Mouse (Mus musculus) monocyte, adult 2 months (primary cell): ENCODE measurements at regions not wholly inside any gene's neighbourhood (a gene's known extent, or its start where the extent isn't known, plus 50 kb on each side); places are given as distances from the start of the nearest gene placed in this dataset.

ENCODE experiments used
- DNase-seq, 2 experiments: peaks; one replicate each; pipeline ENCODE4 v3.0.0; 2022; ENCODE audit warnings: low spot score in 2 of 2, low read depth in 1 of 2

DNA sequence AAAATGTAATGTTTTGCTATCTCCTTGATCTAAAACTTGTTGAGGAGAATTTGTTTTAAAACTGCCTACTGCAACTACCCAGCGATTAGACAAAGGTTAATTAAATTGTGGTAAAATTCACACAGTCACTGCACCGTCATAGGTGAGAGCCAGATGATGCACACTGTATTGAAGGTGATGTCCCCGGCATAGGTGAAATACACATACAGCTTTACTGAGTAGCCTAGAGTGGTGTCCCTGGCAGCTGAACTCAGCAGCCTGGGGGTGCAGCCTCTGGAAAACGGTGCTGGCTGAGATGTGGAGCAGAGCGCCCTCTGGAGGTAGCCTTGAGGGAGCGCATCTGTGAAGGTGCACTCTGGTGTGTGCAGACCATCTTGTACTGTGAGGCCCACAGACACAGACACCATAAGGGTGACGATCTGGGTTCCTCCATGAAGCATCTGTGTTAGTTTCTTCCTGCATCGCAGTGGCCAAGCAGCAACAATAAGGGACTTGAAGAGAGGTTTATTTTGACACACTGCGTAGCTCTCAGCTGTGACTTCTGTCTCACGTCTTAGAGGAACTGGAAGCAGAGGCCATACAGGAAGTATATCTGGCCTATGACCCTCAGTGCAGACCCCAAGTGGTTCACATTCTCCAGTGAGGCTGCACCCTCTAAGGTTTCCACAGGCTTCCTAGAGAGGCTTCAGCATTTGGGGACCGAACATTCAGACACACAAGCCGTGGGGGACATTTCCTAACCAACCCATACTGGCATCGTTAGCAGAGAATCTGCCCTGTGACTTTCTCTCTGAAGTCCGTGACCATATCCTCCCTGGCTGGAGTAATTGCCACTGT is 68.6 kb upstream of the 1700021F07Rik start:
- no peak for DNase-seq

DNA sequence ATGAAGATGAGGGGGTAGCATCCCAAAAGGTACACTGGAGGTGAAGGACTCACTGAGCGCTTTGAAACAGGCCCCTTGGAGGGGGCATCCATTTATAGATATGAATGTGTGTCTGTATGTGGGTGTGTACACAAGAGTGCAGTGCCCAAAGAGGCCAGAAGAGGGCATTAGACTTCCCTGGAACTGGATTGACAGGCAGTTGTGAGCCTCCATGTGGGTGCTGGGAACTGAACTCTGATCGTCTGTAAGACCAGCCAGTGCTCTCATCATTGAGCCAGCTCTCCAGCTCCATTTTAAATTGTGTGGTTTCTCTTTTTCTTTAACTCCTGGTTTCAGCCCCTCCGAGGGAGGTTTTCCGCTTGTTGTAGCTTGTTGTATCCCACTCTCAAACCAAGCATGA is 67.6 kb upstream of the 1700021F07Rik start:
- no peak for DNase-seq

DNA sequence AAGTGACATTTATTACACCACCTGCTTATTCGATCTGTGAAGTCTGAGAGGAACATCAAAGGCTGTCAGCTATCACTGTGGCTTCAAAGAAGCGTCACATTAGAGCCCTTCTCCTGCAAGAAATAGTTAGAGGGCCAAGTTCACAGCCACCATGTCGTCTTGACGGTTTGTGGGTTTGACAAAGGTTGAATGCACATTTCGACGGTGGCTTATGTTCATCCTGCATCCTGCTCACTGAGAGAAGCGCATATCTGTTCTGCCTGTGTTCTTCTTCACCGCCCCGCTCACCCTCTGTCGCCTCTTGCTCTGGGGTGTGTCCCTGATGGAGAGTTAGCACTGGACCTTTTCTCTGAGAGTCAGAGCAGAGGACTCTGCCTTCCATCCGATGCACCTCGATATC is 67.2 kb upstream of the 1700021F07Rik start:
- no peak for DNase-seq

DNA sequence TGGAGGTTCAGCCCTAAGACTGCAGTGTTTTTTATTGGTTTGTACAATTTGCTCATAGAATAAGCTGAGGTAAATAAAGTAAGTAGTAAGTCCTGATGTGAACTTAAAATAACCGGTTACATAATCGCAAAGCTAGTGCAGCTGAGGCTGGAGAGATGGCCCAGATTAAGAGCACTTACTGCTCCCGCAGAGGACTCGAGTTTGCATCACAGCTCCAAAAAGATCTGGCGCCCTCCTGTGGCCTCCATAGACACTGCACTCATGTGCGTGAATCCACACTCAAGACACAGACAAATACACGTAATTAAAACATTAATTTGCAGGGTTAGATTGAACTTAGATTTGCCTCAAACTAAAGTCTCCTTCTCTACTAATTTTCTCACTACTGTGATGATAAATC is 66.3 kb upstream of the 1700021F07Rik start:
- no peak for DNase-seq

DNA sequence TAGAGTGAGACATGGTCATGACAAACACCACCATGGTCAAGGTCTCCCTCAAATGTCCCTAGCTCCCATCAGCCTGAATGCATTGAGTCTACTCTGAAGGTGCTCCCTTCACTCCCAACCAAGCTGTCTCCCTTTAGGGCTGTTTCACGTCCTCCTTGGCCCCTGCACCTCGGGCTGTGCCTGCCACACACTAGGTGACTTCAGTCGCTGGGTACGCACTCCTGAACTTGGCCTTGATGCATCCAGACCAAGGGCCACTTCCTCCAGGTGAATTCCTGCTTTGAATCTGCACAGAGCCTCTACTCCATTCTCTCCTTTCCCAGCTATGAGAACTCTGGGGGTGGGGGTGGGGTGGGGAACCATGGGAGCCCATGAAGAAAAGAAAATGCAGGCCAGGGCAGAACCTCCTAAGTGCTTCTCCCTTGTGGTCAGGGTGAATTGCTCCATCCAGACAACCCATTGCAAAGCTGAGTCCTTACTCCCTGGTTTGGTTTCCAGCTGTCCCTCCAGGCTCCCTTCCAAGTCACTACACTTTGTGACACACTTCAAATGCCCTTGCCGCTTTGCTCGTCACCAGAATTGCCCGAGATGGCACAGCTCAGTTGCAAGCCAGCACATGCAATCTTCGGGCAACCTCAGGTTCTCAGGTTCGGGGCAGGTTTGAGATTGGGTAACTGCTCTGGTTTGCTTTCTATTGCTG is 65.3 kb upstream of the 1700021F07Rik start:
- DNase-seq = no peak

DNA sequence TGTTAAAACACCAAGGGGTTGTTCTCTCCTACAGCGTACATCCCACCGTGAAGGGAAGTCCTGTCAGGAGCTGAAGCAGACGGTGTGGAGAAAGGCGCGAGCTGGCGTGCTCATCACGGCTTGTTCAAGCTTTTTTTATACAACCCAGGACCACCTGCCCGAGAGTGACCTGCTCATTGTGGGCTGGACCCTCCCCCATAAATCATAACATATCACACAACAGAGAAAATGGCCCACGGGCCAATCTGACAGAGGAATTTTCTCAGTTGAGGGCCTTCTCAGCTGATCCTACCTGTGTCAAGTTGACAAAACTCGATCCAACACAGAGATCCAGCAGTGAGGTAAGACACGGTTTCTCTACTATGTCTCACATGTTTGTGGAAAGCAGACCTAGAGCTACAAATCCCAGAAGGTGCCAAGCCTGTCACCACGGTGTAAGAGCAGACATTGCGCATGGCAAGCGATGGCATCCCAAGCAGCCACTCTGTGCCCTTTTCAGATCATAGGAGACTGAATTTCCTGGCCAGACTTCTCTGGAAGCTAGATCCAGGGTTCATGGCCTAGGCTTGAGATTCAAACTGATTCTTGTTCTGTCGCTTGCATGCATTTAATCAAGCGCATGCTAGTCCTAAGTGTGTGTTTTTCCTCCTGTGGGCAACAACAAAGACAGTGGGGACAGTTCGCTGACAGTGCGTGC is 64.6 kb upstream of the 1700021F07Rik start:
- no peak for DNase-seq

DNA sequence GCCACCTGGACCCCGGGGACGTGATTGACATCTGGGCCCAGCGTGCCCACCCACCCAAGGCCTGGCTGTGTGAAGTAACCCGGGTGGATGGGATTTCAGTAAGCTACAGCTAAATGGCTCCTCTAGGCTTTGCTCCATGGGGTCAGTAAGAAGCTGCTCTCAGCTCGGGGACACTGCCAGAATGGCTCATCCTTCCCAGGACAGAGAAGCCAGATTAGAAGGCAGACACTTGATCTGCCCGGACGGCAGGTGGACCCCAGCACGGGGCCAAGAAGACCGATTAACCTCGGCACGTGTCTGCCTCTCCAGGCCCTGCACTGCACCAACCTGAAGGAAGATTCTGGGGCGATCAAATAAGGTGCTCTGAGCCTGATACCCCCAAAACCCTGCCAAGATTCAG is 63.5 kb upstream of the 1700021F07Rik start:
- no peak for DNase-seq

DNA sequence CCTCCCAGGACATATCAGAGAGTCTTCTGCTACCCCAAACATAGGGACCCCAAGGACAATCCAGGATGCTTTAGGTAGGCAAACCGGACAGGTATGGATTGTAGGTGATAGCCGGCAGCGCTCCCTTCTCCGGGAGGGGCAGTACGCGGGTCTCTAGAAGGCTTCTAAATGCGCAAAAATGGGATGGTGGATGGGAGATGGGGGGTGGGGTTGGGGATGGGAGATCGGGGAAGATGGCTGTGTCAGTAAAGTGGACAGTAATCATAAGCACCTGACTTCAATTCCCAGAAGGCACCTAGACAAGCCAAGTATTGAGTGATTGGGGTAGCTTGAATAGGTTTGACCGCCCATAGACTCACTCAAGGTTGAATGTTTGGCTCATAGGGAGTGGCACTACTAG is 59.1 kb upstream of the 1700021F07Rik start:
- no peak for DNase-seq

DNA sequence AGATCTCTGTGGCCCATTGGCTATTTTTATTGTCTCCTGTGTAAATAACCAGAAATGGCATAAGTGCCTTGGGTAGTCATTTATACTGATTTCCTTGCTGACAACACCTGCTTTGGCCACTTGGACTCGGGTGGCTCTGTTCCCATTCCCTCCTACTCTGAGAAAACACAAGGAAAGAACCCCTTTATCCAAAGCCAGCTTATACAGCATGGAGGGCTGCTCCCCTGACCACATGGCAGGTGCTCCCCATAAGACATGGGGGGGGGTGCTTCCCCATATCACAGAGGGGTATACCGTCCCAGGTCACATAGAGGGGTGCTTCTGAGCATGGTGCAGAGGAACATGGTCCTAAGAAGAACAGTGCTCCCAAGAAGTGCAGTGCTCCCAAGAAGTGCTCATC is 57.8 kb upstream of the 1700021F07Rik start:
- DNase-seq = no peak

DNA sequence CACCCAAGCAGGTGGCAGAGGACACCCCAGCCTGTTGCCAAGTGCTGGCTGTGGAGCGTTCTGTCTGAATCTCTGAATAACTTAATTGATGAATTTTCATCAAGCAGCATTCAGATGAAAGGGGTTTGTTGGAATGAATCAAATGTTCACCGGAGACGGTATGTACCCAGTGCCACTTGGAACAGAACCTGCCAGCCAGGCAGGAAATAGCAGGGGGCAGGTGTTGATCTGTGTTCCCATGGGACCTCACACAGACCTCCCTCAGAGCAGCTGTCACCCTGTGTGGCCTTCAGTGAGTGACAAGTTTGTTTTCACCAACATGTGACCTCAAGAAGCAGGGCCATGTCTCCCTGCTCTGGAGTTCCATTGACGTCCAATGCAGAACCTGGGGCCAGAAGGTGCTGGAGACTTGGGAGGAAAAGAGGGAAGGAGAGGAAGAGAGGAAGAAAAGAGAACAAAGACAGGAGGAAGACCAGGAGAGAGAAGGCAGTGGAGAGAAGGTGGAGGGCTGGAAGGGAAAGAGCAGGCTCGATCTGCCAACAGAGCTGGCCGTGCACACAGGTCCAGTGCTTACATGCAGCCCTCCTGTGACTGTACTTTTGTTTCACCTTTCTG is 57.3 kb upstream of the 1700021F07Rik start:
- no peak for DNase-seq

DNA sequence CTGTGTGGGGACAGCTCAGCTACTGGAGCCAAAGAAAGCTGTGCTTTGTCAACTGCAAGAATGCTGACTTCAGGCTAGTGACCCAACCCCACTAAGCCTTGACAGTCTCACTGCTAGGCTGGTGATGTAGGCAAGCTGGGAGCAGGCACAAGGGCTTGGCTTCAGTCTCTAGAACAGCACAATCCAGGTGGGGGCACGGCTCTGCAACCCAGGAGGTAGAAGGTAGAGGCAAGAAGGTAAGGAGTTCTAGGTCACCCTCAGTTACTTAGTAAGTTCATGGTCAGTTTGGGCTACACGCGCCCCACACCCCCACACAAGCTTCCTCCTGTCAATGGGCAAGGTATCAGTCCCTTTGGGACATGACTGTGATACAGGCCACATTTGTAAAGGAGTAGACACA is 54.2 kb upstream of the 1700021F07Rik start:
- no peak for DNase-seq

DNA sequence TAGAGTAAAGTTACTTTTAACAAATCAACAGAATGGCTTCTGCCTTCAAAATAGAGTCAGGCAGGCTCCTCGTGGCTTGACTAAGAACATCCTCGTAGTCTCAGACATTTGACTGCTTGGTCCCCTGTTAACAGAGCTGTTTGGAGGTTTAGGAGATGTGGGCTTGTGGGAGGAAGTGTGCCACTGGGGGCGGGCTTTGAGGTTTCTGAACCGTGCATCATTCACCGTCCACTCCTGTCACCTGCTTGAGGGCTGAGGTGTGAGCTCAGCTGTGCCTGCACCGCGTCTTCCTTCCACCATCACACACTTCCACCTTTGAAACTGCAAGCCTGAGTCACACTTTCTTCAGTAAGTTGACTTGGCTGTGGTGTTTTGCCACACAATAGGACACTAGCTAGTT is 52.6 kb upstream of the 1700021F07Rik start:
- no peak for DNase-seq
